Mouse (Mus musculus) hindlimb bud, embryonic 11.5 days (tissue): ENCODE results near the gene Sec14l5.
"Not testable (repeated sequence)": the region's sequence is repeated elsewhere in the genome, so short reads cannot be mapped to it uniquely, and the experiment has no call there.

Experiments
- DNase-seq: peaks from one replicate; pipeline ENCODE4 v3.0.0-alpha.2; 2012; ENCODE audit warnings: low read depth, low spot score; ENCODE audit errors: extremely low spot score

Sec14l5 gene

DNA sequence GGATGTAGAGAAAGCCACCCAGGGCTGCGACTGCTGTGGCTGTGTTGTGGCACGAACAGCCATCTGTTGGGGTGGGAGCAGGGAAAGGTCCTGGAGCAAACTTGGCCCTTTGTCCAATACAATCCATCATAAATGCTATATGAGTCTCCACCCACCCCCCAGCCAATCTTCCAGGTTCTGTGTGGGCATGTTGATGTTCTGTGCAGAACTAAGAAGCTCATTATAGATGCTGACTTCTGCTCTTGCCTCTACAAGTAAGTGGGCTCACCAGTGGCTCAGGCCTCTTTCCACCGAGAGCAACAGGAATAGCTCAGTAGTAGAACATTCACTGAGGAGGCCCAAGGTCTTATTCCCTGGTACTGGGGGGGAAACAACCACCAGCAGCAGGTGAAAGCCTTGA lies 65.2 kb downstream of the Sec14l5 start:
- no peak for DNase-seq

DNA sequence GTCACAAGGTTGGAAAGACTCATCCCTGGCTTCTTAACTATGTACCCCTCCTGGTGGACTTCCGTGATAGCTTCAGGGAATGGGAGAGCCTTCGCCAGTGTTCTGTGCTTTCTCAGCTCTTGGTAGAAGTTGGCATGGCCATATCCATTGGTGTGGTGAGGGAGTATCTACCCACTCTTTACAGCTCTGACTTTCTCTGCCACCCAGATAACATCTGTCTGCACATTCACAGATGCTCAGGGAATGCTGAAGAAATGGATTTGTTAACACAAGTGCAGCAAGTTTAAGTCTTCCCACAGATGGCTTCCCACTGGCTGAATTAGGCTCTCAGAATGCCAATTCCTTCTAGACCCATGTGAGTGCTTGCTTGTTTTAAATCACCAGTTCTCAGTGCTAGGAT lies 67.2 kb downstream of the Sec14l5 start:
- DNase-seq = no peak

DNA sequence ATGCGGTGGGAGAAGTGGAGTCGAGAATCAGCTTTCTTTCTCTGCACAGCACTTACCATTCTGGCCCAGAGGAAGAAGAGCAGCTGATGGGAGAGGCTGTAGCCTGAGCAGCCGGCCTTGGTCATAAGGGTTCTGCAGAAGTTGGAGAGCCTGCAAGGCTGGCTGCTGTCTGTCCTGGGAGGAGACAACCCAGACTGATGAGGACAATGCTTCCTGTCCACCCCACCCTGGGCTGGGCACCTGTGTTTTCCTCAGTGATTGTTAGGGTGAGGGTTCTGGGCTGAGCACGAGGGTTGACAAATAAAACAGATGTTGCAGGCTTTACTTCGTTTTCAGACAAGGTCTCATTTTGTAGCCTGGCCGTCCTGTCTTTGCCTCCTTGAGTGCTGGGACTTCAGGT lies 69.8 kb downstream of the Sec14l5 start:
- no peak for DNase-seq

DNA sequence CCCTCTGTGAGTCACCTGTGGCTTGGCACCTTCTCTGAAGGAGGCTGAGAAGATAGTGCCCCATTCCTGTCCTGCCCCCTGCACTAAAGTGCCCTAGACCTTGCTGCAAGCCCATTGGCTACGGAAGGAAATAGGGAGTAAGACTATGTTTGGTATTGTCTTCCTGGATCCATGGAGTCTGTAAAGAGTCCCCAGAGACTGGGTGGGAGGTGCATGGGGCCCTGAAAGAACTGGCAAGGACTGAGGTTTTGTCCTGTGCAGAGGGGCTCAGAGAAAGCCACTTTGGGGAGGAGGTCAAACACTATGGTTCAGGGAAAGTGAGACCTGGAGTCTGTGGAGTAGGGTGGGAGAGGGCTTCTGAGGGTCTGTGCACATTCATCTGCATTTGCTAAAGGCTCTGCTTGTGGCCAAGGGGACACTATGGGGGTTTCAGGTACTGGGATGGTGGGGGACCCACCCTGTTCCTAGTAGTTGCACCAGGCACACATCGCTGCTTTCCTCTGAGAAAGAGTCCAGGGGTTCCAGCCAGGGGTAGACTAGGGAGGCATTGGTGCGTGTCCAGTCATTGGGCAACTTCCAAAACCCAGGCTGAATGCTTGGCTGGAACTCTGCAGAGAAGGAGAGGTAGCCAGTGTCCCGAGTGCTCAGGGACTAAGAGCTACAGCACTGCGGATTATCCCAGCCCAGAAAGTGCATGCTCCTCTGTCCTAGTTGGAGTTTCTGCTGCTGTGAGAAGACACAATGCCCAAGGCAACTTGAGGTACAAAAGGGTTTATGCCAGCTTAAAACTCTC lies 70.6 kb downstream of the Sec14l5 start:
- DNase-seq = no peak

DNA sequence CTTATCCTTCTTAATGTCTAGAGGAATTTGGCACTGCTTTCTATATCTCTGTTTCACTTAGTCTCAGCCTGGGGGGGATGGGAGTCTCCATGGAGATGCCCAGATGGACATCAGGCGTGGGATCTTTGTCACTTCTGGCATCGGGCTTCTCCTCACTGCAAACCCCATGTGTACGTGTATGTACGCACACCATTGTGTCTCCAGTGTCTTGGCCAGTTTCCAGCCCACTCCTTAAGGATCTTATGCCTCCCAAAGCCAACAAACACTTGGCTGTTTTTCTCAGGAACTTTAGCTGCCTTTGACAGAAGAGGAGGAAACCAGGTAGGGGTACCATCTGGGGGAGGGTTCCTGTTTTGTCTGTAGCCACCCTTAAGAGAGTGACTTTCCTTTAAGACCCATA lies 74.5 kb downstream of the Sec14l5 start:
- DNase-seq = no peak

DNA sequence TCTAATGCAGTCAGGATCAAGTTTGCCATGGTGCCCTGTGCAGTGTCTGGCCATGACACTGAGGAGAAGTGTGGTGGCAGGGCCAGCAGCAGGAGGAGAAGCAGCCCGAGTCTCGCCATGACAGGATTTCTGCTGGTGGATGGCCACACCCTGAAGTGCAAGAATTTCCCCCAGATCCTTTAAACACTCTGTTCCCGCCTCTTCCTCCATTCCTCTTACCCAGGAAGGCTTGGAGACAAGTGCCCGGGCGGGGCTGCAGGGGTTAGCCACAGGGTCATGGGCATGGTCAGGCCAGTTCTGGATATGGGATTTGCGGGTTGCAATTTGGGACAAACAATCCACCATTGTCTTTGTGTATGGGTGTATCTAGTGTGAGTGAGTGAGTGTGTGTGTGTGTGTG lies 75.2 kb downstream of the Sec14l5 start, which contains the start of gene AU021092:
Gene AU021092, minus strand, starts transcription at position 160 of the 400 bp plus-strand sequence.
- no peak for DNase-seq

DNA sequence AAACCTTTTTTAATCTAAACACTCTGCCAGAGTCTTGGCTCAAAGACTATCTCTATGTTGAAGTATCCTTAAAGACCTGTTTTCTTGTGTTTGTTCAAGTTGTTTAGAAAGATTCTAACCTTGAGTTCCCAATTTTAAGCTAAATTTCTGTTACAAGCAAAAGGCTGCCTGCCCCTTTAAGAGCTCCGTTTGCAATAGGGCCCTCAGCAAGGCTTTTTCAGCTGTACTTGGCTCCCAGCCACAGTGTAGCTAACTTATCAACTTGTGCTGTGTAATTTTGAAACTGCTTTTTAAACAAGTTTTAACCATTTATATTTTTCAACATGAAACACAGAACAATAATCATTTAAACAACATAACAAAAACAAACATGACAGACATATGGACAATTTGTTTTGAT lies 79.6 kb downstream of the Sec14l5 start:
- not testable (repeated sequence) for DNase-seq

DNA sequence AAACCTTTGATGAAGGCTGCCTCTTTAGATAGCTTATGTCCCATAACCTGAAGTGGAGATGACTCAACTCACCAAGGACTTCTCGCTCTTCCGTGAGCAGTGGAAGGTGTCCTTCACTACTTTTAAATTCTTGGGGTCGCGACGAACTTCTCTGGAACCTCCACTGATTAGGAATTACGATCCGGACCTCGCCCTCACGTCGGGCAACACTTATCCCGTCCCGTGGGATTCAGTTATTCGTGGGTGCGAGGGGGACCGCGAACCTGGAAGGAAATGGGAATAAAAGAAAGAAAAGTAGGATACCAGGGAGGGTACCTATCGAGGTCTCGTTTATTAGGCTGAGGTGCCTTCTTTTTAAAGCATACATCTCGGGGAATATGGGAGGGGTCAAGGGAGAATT lies 80.6 kb downstream of the Sec14l5 start:
- DNase-seq = not testable (repeated sequence)

DNA sequence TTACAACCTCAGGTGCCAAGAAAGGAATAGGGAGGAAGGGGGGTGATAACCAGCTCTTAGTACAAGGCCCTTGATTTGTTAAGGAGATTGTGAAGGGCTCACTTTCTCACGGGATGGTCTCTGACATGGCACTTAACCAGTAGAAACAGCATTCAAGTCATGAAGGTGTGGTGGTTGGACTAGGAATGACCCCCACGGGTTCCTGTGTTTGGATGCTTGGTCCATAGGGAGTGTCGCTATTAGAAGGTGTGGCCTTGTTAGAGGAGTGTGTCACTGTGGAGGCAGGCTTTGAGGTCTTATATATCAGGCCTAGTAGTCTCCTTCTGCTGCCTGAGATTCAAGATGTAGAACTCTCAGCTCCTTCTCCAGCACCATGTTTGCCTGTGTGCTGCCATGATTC lies 81.2 kb downstream of the Sec14l5 start:
- DNase-seq = not testable (repeated sequence)

DNA sequence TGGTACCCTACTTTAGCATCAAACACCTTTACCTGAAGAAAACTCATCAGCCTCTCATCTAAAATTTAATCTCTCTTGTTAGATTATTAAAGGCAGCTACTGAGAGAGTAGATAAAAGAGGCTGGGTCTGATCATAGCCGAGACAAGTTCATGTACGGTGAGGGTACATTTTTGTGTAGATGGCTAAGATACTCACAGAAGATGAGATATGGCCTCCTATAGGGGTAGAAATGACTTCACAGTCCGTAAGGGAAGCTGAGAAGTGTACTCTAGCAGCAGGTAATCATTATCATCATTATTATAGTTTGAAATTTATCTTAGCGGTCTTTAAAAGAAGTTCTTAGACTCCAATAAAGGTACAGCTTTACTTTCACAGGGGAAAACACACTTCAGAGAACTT lies 86.1 kb downstream of the Sec14l5 start:
- DNase-seq = no peak

DNA sequence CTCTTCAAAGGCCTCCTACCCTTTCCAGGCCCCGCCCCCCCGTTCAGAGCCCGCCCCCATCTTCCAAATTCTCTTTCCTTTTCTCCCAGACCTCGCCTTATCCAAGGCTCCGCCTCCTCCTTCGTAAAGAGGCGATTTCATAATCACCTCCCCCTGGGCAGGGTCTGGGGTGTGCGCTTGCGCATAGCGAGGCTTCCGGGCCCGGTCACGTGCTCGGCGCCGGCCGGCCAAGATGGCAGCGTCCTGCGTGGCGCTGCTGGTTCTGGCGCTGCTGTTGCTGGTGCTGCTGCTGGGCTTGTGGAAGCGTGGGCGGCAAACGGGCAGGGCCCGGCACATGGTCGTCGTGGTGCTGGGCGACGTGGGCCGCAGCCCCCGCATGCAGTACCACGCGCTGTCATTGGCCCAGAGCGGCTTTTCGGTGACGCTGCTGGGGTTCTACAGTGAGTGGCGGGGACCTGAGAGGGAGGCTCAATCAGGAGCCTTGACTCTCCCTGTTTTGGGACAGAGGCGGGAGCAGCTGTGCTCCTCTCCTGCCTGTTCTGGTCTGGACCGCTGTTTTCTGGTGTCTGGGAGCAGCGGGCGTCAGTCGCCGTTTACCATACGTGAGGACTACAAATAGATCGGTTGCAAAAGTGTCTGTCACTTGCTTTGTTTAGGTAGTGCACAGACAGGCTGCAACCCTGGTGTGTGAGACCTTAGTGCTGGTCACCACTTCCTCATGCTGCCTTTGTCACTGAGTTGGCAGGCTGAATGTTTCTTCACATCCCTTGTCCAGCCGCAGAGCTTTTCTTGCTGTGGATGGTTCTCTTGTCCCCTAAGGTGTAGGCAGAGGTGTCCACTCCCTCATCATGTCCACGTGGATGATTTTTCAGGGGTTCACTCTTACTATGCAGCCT lies 86.8 kb downstream of the Sec14l5 start, which contains the start of gene Alg1:
Gene Alg1, plus strand, starts transcription at position 204 of the 896 bp plus-strand sequence.
- peak; percentile 79 for DNase-seq
